Mouse (Mus musculus): ENCODE results near the gene Olfr907. TPM values are rescaled to one million over a fixed set of nuclear protein-coding genes. Genes with fewer than 3 reads are reported as not detected.

Olfr907 gene
- polyA plus RNA-seq (2012; rRNA removed), result not detected in 2 replicates

GRCm38 (mm10) chr9:38495501-38495900 lies at the start of gene Olfr907:
Gene Olfr907, plus strand, starts transcription at chr9:38495801.
- no peak for TF ChIP-seq CTCF (IDR thresholded peaks at IDR 0.05; ENCODE audit: borderline replicate concordance, extremely low read depth, insufficient read depth, insufficient read length)
- no peak for TF ChIP-seq POLR2A (IDR thresholded peaks at IDR 0.05; ENCODE audit: borderline replicate concordance, extremely low read depth, insufficient read depth, insufficient read length, poor library complexity, severe bottlenecking)

GRCm38 (mm10) chr9:38447352-38447751 lies 48.2 kb upstream of the Olfr907 start, which contains the start of gene Olfr902:
Gene Olfr902, plus strand, starts transcription at chr9:38447652.
- TF ChIP-seq POLR2A (IDR thresholded peaks at IDR 0.05; ENCODE audit: borderline replicate concordance, extremely low read depth, insufficient read depth, insufficient read length, poor library complexity, severe bottlenecking), result no peak
- TF ChIP-seq CTCF (IDR thresholded peaks at IDR 0.05; ENCODE audit: borderline replicate concordance, extremely low read depth, insufficient read depth, insufficient read length), result no peak
- no peak for DNase-seq (ENCODE audit: low read depth)

More at GRCm38 (mm10) chr9:38495501-38495900, at the start of gene Olfr907:
- DNase-seq (ENCODE audit: low read depth), result no peak

- TF ChIP-seq POLR2A (IDR thresholded peaks at IDR 0.05; ENCODE audit: borderline replicate concordance, extremely low read depth, insufficient read depth, insufficient read length, poor library complexity, severe bottlenecking), result no peak
- TF ChIP-seq CTCF (IDR thresholded peaks at IDR 0.05; ENCODE audit: borderline replicate concordance, extremely low read depth, insufficient read depth, insufficient read length), result no peak
- DNase-seq (ENCODE audit: low read depth), result no peak
Observed at GRCm38 (mm10) chr9:38462844-38463243, 32.8 kb upstream of the Olfr907 start, which contains the start of gene Olfr904. Gene Olfr904, plus strand, starts transcription at chr9:38463144.

- DNase-seq (ENCODE audit: low read depth), result no peak
- TF ChIP-seq CTCF (IDR thresholded peaks at IDR 0.05; ENCODE audit: borderline replicate concordance, extremely low read depth, insufficient read depth, insufficient read length) (no peak), POLR2A (IDR thresholded peaks at IDR 0.05; ENCODE audit: borderline replicate concordance, extremely low read depth, insufficient read depth, insufficient read length, poor library complexity, severe bottlenecking) (no peak)
Observed at GRCm38 (mm10) chr9:38470807-38471206, 24.8 kb upstream of the Olfr907 start, which contains the start of gene Olfr905. Gene Olfr905, plus strand, starts transcription at chr9:38471107.

GRCm38 (mm10) chr9:38486785-38487184 lies 8.8 kb upstream of the Olfr907 start, which contains the start of gene Olfr906:
Gene Olfr906, plus strand, starts transcription at chr9:38487085.
- TF ChIP-seq POLR2A (IDR thresholded peaks at IDR 0.05; ENCODE audit: borderline replicate concordance, extremely low read depth, insufficient read depth, insufficient read length, poor library complexity, severe bottlenecking) (no peak), CTCF (IDR thresholded peaks at IDR 0.05; ENCODE audit: borderline replicate concordance, extremely low read depth, insufficient read depth, insufficient read length) (no peak)
- no peak for DNase-seq (ENCODE audit: low read depth)

- TF ChIP-seq POLR2A (IDR thresholded peaks at IDR 0.05; ENCODE audit: borderline replicate concordance, extremely low read depth, insufficient read depth, insufficient read length, poor library complexity, severe bottlenecking) (no peak), CTCF (IDR thresholded peaks at IDR 0.05; ENCODE audit: borderline replicate concordance, extremely low read depth, insufficient read depth, insufficient read length) (no peak)
- no peak for DNase-seq (ENCODE audit: low read depth)
Observed at GRCm38 (mm10) chr9:38512353-38512752, 16.8 kb downstream of the Olfr907 start.

GRCm38 (mm10) chr9:38521280-38521679 lies 25.7 kb downstream of the Olfr907 start, which contains the start of gene Olfr911-ps1:
Gene Olfr911-ps1, plus strand, starts transcription at chr9:38521580.
- TF ChIP-seq CTCF (IDR thresholded peaks at IDR 0.05; ENCODE audit: borderline replicate concordance, extremely low read depth, insufficient read depth, insufficient read length), result no peak
- TF ChIP-seq POLR2A (IDR thresholded peaks at IDR 0.05; ENCODE audit: borderline replicate concordance, extremely low read depth, insufficient read depth, insufficient read length, poor library complexity, severe bottlenecking), result no peak
- no peak for DNase-seq (ENCODE audit: low read depth)

- TF ChIP-seq CTCF (IDR thresholded peaks at IDR 0.05; ENCODE audit: borderline replicate concordance, extremely low read depth, insufficient read depth, insufficient read length) (no peak), POLR2A (IDR thresholded peaks at IDR 0.05; ENCODE audit: borderline replicate concordance, extremely low read depth, insufficient read depth, insufficient read length, poor library complexity, severe bottlenecking) (no peak)
- DNase-seq (ENCODE audit: low read depth), result no peak
Observed at GRCm38 (mm10) chr9:38537549-38537948, 41.9 kb downstream of the Olfr907 start, which contains the start of gene Olfr910. Gene Olfr910, plus strand, starts transcription at chr9:38537849.

Other genes with a start within 250 kb of the Olfr907 start
- gene Olfr143, start 243.0 kb upstream of the Olfr907 start, polyA plus RNA-seq (2012; rRNA removed), result not detected in 2 replicates
- not detected in 2 replicates for gene Olfr895, start 227.9 kb upstream of the Olfr907 start, polyA plus RNA-seq (2012; rRNA removed)
- not detected in 2 replicates for gene Olfr896-ps1, start 204.7 kb upstream of the Olfr907 start, polyA plus RNA-seq (2012; rRNA removed)
- gene Olfr25, start 166.7 kb upstream of the Olfr907 start, polyA plus RNA-seq (2012; rRNA removed), result not detected in 2 replicates
- not detected in 2 replicates for gene Olfr898, start 147.4 kb upstream of the Olfr907 start, polyA plus RNA-seq (2012; rRNA removed)
- gene Olfr250, start 128.9 kb upstream of the Olfr907 start, polyA plus RNA-seq (2012; rRNA removed), result not detected in 2 replicates
- gene Olfr251, start 118.7 kb upstream of the Olfr907 start, polyA plus RNA-seq (2012; rRNA removed), result not detected in 2 replicates
- gene Olfr147, start 94.1 kb upstream of the Olfr907 start, polyA plus RNA-seq (2012; rRNA removed), result not detected in 2 replicates
- not detected in 2 replicates for gene Olfr901, start 66.3 kb upstream of the Olfr907 start, polyA plus RNA-seq (2012; rRNA removed)
- not detected in 2 replicates for gene Olfr902, start 48.1 kb upstream of the Olfr907 start, polyA plus RNA-seq (2012; rRNA removed)
- gene Olfr904, start 32.7 kb upstream of the Olfr907 start, polyA plus RNA-seq (2012; rRNA removed), result not detected in 2 replicates
- gene Olfr905, start 24.7 kb upstream of the Olfr907 start, polyA plus RNA-seq (2012; rRNA removed), result not detected in 2 replicates
- gene Olfr906, start 8.7 kb upstream of the Olfr907 start, polyA plus RNA-seq (2012; rRNA removed), result not detected in 2 replicates
- not detected in 2 replicates for gene Olfr911-ps1, start 25.8 kb downstream of the Olfr907 start, polyA plus RNA-seq (2012; rRNA removed)
- gene Olfr910, start 42.0 kb downstream of the Olfr907 start, polyA plus RNA-seq (2012; rRNA removed), result not detected in 2 replicates
- 0.01 TPM in 1 of 2 replicates, not detected in the other for gene Olfr912, start 84.4 kb downstream of the Olfr907 start, polyA plus RNA-seq (2012; rRNA removed)
- not detected in 2 replicates for gene Olfr913, start 97.0 kb downstream of the Olfr907 start, polyA plus RNA-seq (2012; rRNA removed)
- not detected in 2 replicates for gene Olfr914, start 109.3 kb downstream of the Olfr907 start, polyA plus RNA-seq (2012; rRNA removed)
- not detected in 2 replicates for gene Olfr916, start 164.1 kb downstream of the Olfr907 start, polyA plus RNA-seq (2012; rRNA removed)
- gene Olfr917, start 170.0 kb downstream of the Olfr907 start, polyA plus RNA-seq (2012; rRNA removed), result not detected in 2 replicates
- gene Olfr918, start 178.8 kb downstream of the Olfr907 start, polyA plus RNA-seq (2012; rRNA removed), result not detected in 2 replicates
- not detected in 2 replicates for gene Olfr919, start 207.9 kb downstream of the Olfr907 start, polyA plus RNA-seq (2012; rRNA removed)
- gene Vwa5a, start 222.5 kb downstream of the Olfr907 start, polyA plus RNA-seq (2012; rRNA removed), result 5.2 and 6.5 TPM in 2 replicates